Mouse (Mus musculus): ENCODE data around the gene Zfp202. TPM values are rescaled to one million over a fixed set of nuclear protein-coding genes. Genes with fewer than 3 reads are reported as not detected.

The Zfp202 gene
- total RNA-seq, 2 experiments from 2014 or later, result 3.7 to 4.2 TPM

GRCm38 (mm10) chr9:40241223-40241801 is 49.2 kb downstream of the Zfp202 start:
- peak; percentile 50 to 51 for DNase-seq

- DNase-seq, result peak; percentile 25 to 36
Measured at GRCm38 (mm10) chr9:40241951-40242888, 50.1 kb downstream of the Zfp202 start.

GRCm38 (mm10) chr9:40245466-40245865 is 53.4 kb downstream of the Zfp202 start:
- no peak for DNase-seq

- DNase-seq, result no peak
Measured at GRCm38 (mm10) chr9:40245974-40246665, 54.0 kb downstream of the Zfp202 start.

- DNase-seq, result no peak
Measured at GRCm38 (mm10) chr9:40246702-40247101, 54.6 kb downstream of the Zfp202 start.

- DNase-seq, result no peak
Measured at GRCm38 (mm10) chr9:40249106-40249505, 57.0 kb downstream of the Zfp202 start.

GRCm38 (mm10) chr9:40252459-40252858 is 60.3 kb downstream of the Zfp202 start:
- no peak for DNase-seq

Other genes starting within 250 kb of the Zfp202 start
- gene Olfr975, start 240.3 kb upstream of the Zfp202 start, total RNA-seq (2021), result not detected
- gene Olfr976, start 231.2 kb upstream of the Zfp202 start, total RNA-seq (2021), result not detected
- not detected for gene Olfr978, start 200.2 kb upstream of the Zfp202 start, total RNA-seq (2021)
- gene Olfr979, start 188.9 kb upstream of the Zfp202 start, total RNA-seq (2021), result not detected
- not detected for gene Olfr980, start 182.7 kb upstream of the Zfp202 start, total RNA-seq (2021)
- gene Olfr981, start 170.9 kb upstream of the Zfp202 start, total RNA-seq (2021), result not detected
- not detected for gene Olfr982, start 118.5 kb upstream of the Zfp202 start, total RNA-seq (2021)
- gene Olfr983, start 98.7 kb upstream of the Zfp202 start, total RNA-seq (2021), result not detected
- not detected for gene Olfr984, start 78.1 kb upstream of the Zfp202 start, total RNA-seq (2021)
- gene Olfr985, start 62.1 kb upstream of the Zfp202 start, total RNA-seq (2021), result not detected
- not detected for gene Tmem225, start 44.2 kb upstream of the Zfp202 start, total RNA-seq (2021)
- gene Olfr986, start 11.4 kb upstream of the Zfp202 start, total RNA-seq (2021), result not detected
- gene Scn3b, start 76.9 kb downstream of the Zfp202 start, total RNA-seq (2021), result 100 to 1,000 TPM; 249 to 260 TPM

All from layer of hippocampus, postnatal 36 days (tissue).